Mouse (Mus musculus) forebrain, embryonic 10.5 days (tissue): ENCODE measurements at regions not wholly inside any gene's neighbourhood (a gene's known extent, or its start where the extent isn't known, plus 50 kb on each side); places are given as distances from the start of the nearest gene placed in this dataset.

Experiments used
- DNase-seq: peaks from one replicate; pipeline ENCODE4 v3.0.0-alpha.2; 2017; ENCODE audit warnings: low spot score; ENCODE audit errors: extremely low spot score
- H3K27ac ChIP-seq: fragments of 300-500 bp; sonication (generic); 2 replicates; pipeline ENCODE4 v1.5.1; 2016; ENCODE audit warnings: mild to moderate bottlenecking
- H3K27me3 ChIP-seq: fragments of 300-500 bp; sonication (generic); 2 replicates; pipeline ENCODE4 v1.6.1; 2016; ENCODE audit warnings: mild to moderate bottlenecking; ENCODE audit not compliant: poor library complexity, severe bottlenecking
- H3K36me3 ChIP-seq: fragments of 300-500 bp; sonication (generic); replicated peaks from 2 replicates; pipeline ENCODE4 v1.6.1; 2016; ENCODE audit warnings: mild to moderate bottlenecking, moderate library complexity
- H3K4me1 ChIP-seq: fragments of 300-500 bp; sonication (generic); 2 replicates; pipeline ENCODE4 v1.6.1; 2016
- H3K4me3 ChIP-seq: fragments of 300-500 bp; sonication (generic); 2 replicates; pipeline ENCODE4 v1.5.1; 2016; ENCODE audit warnings: mild to moderate bottlenecking, moderate library complexity
- H3K9me3 ChIP-seq: fragments of 300-500 bp; sonication (generic); 2 replicates; pipeline ENCODE4 v1.6.1; 2016; ENCODE audit warnings: mild to moderate bottlenecking, moderate library complexity
- whole genome bisulfite sequencing: fragments of 180-500 bp; shearing (Covaris S2); methylation state at CpG from one replicate; pipeline ENCODE4 v1.1.7; 2016; 5-methylcytosine and 5-hydroxymethylcytosine counted together

GRCm38 (mm10) chr15:96944741-96945140 lies 111.0 kb downstream of the Slc38a4 start:
- H3K4me1 ChIP-seq: no peaks in the 10 kb centered on the region
- 92% methylated on average over 4 of the region's 4 CpGs for WGBS
- H3K27ac ChIP-seq: no peak overlapping the region
- H3K9me3 ChIP-seq: no peaks in the 10 kb centered on the region
- H3K36me3 ChIP-seq: no peaks in the 10 kb centered on the region
- no peak for DNase-seq
- no peaks in the 10 kb centered on the region for H3K27me3 ChIP-seq
- H3K4me3 ChIP-seq: no peak overlapping the region

- Histone ChIP-seq H3K27me3 (no peaks in the 10 kb centered on the region), H3K9me3 (no peaks in the 10 kb centered on the region), H3K27ac (no peak overlapping the region), H3K4me3 (no peak overlapping the region), H3K36me3 (no peaks in the 10 kb centered on the region), H3K4me1 (no peaks in the 10 kb centered on the region)
- WGBS: 91% methylated on average over 4 of the region's 4 CpGs
- DNase-seq: no peak
Measured at GRCm38 (mm10) chr15:96942651-96943050, 113.1 kb downstream of the Slc38a4 start.

- no peak for DNase-seq
- H3K36me3 ChIP-seq: no peaks in the 10 kb centered on the region
- no peaks in the 10 kb centered on the region for H3K9me3 ChIP-seq
- H3K27ac ChIP-seq: no peak overlapping the region
- WGBS: 81% methylated on average over 4 of the region's 4 CpGs
- H3K27me3 ChIP-seq: no peaks in the 10 kb centered on the region
- 0 out of 2 replicates have a peak, but pooled peaks cover 5% of the 10 kb centered on the region for H3K4me1 ChIP-seq
- H3K4me3 ChIP-seq: no peak overlapping the region
Measured at GRCm38 (mm10) chr15:96938406-96938805, 117.3 kb downstream of the Slc38a4 start.

- WGBS: 86% methylated on average over 6 of the region's 6 CpGs
- H3K4me3 ChIP-seq: no peak overlapping the region
- 0 out of 2 replicates have a peak, but pooled peaks cover 5% of the 10 kb centered on the region for H3K4me1 ChIP-seq
- H3K27me3 ChIP-seq: no peaks in the 10 kb centered on the region
- H3K36me3 ChIP-seq: no peaks in the 10 kb centered on the region
- no peak overlapping the region for H3K27ac ChIP-seq
- DNase-seq: no peak
- H3K9me3 ChIP-seq: no peaks in the 10 kb centered on the region
Measured at GRCm38 (mm10) chr15:96937623-96938022, 118.1 kb downstream of the Slc38a4 start.

GRCm38 (mm10) chr15:96936705-96937346 lies 118.9 kb downstream of the Slc38a4 start:
- Histone ChIP-seq H3K9me3 (no peaks in the 10 kb centered on the region), H3K27me3 (no peaks in the 10 kb centered on the region), H3K27ac (no peak overlapping the region), H3K36me3 (no peaks in the 10 kb centered on the region), H3K4me1 (0 out of 2 replicates have a peak, but pooled peaks cover 5% of the 10 kb centered on the region), H3K4me3 (peak overlapping the region; percentile 38)
- DNase-seq: peak; percentile 78
- WGBS: 8% methylated on average over 18 of the region's 18 CpGs

- H3K4me1 ChIP-seq: 0 out of 2 replicates have a peak, but pooled peaks cover 5% of the 10 kb centered on the region
- no peak for DNase-seq
- H3K27ac ChIP-seq: no peak overlapping the region
- no peaks in the 10 kb centered on the region for H3K9me3 ChIP-seq
- WGBS: 74% methylated on average over 5 of the region's 5 CpGs
- no peaks in the 10 kb centered on the region for H3K27me3 ChIP-seq
- H3K36me3 ChIP-seq: no peaks in the 10 kb centered on the region
- peak overlapping the region; percentile 38 for H3K4me3 ChIP-seq
Measured at GRCm38 (mm10) chr15:96936216-96936615, 119.5 kb downstream of the Slc38a4 start.

- WGBS: 69% methylated on average over 3 of the region's 3 CpGs
- Histone ChIP-seq H3K9me3 (no peaks in the 10 kb centered on the region), H3K27me3 (no peaks in the 10 kb centered on the region), H3K36me3 (no peaks in the 10 kb centered on the region), H3K4me1 (0 out of 2 replicates have a peak, but pooled peaks cover 5% of the 10 kb centered on the region), H3K27ac (no peak overlapping the region), H3K4me3 (no peak overlapping the region)
- no peak for DNase-seq
Measured at GRCm38 (mm10) chr15:96933451-96933850, 122.3 kb downstream of the Slc38a4 start.

GRCm38 (mm10) chr15:96930531-96930930 lies 125.2 kb downstream of the Slc38a4 start:
- 77% methylated on average over 6 of the region's 6 CpGs for WGBS
- Histone ChIP-seq H3K27me3 (no peaks in the 10 kb centered on the region), H3K4me1 (no peaks in the 10 kb centered on the region), H3K9me3 (no peaks in the 10 kb centered on the region), H3K4me3 (no peak overlapping the region), H3K27ac (no peak overlapping the region), H3K36me3 (no peaks in the 10 kb centered on the region)
- DNase-seq: no peak

- DNase-seq: no peak
- no peak overlapping the region for H3K4me3 ChIP-seq
- H3K36me3 ChIP-seq: no peaks in the 10 kb centered on the region
- H3K9me3 ChIP-seq: no peaks in the 10 kb centered on the region
- H3K27ac ChIP-seq: no peak overlapping the region
- H3K27me3 ChIP-seq: no peaks in the 10 kb centered on the region
- WGBS: 88% methylated on average over 4 of the region's 4 CpGs
- H3K4me1 ChIP-seq: no peaks in the 10 kb centered on the region
Measured at GRCm38 (mm10) chr15:96929788-96930187, 126.0 kb downstream of the Slc38a4 start.

- 88% methylated on average over 4 of the region's 4 CpGs for WGBS
- Histone ChIP-seq H3K27me3 (no peaks in the 10 kb centered on the region), H3K4me1 (no peaks in the 10 kb centered on the region), H3K9me3 (no peaks in the 10 kb centered on the region), H3K36me3 (no peaks in the 10 kb centered on the region), H3K4me3 (no peak overlapping the region), H3K27ac (no peak overlapping the region)
- DNase-seq: no peak
Measured at GRCm38 (mm10) chr15:96928692-96929091, 127.1 kb downstream of the Slc38a4 start.

- Histone ChIP-seq H3K4me3 (no peak overlapping the region), H3K4me1 (no peaks in the 10 kb centered on the region), H3K36me3 (no peaks in the 10 kb centered on the region), H3K27ac (no peak overlapping the region), H3K27me3 (no peaks in the 10 kb centered on the region), H3K9me3 (no peaks in the 10 kb centered on the region)
- 92% methylated on average over 4 of the region's 4 CpGs for WGBS
- no peak for DNase-seq
Measured at GRCm38 (mm10) chr15:96927674-96928073, 128.1 kb downstream of the Slc38a4 start.

GRCm38 (mm10) chr15:96926660-96927059 lies 129.1 kb downstream of the Slc38a4 start:
- H3K27ac ChIP-seq: no peak overlapping the region
- no peaks in the 10 kb centered on the region for H3K27me3 ChIP-seq
- H3K9me3 ChIP-seq: no peaks in the 10 kb centered on the region
- no peaks in the 10 kb centered on the region for H3K4me1 ChIP-seq
- DNase-seq: no peak
- H3K36me3 ChIP-seq: no peaks in the 10 kb centered on the region
- H3K4me3 ChIP-seq: no peak overlapping the region
- 84% methylated on average over 1 of the region's 1 CpGs for WGBS

- no peaks in the 10 kb centered on the region for H3K27me3 ChIP-seq
- H3K9me3 ChIP-seq: no peaks in the 10 kb centered on the region
- no peak overlapping the region for H3K4me3 ChIP-seq
- DNase-seq: no peak
- H3K4me1 ChIP-seq: no peaks in the 10 kb centered on the region
- 89% methylated on average over 7 of the region's 7 CpGs for WGBS
- no peaks in the 10 kb centered on the region for H3K36me3 ChIP-seq
- no peak overlapping the region for H3K27ac ChIP-seq
Measured at GRCm38 (mm10) chr15:96916586-96916985, 139.2 kb downstream of the Slc38a4 start.

GRCm38 (mm10) chr15:96915544-96915943 lies 140.2 kb downstream of the Slc38a4 start:
- WGBS: 87% methylated on average over 10 of the region's 10 CpGs
- no peak overlapping the region for H3K4me3 ChIP-seq
- no peak for DNase-seq
- H3K27me3 ChIP-seq: no peaks in the 10 kb centered on the region
- H3K27ac ChIP-seq: no peak overlapping the region
- H3K9me3 ChIP-seq: no peaks in the 10 kb centered on the region
- H3K36me3 ChIP-seq: no peaks in the 10 kb centered on the region
- no peaks in the 10 kb centered on the region for H3K4me1 ChIP-seq
